Mouse (Mus musculus) lung, postnatal 0 days (tissue): ENCODE results near the gene Phactr1. TPM values are rescaled to one million over a fixed set of nuclear protein-coding genes. Genes with fewer than 3 reads are reported as not detected.

ENCODE experiments used
- ATAC-seq: fragments of 200-750 bp; cut with Nextera tagmentation; 2 replicates; pipeline ENCODE4 v1.8.0; 2017; ENCODE audit warnings: moderate library complexity
- DNase-seq: peaks from one replicate; pipeline ENCODE4 v3.0.0-alpha.2; 2016; ENCODE audit warnings: low spot score
- H3K27ac ChIP-seq: fragments of 300-500 bp; sonication (generic); 2 replicates; pipeline ENCODE4 v1.5.1; 2014; ENCODE audit warnings: antibody characterized with exemption, mild to moderate bottlenecking, low read length, mixed read lengths
- H3K27me3 ChIP-seq: fragments of 300-500 bp; sonication (generic); replicated peaks from 2 replicates; pipeline ENCODE4 v1.6.1; 2014; ENCODE audit warnings: low read length, mixed read lengths; ENCODE audit not compliant: insufficient read depth
- H3K36me3 ChIP-seq: fragments of 300-500 bp; sonication (generic); 2 replicates; pipeline ENCODE4 v1.6.1; 2014; ENCODE audit warnings: low read length, mixed read lengths; ENCODE audit not compliant: insufficient read depth
- H3K4me1 ChIP-seq: fragments of 300-500 bp; sonication (generic); 2 replicates; pipeline ENCODE4 v1.6.1; 2014; ENCODE audit warnings: antibody characterized with exemption, low read depth, low read length, mixed read lengths; ENCODE audit not compliant: insufficient read depth
- H3K4me2 ChIP-seq: fragments of 300-500 bp; sonication (generic); replicated peaks from 2 replicates; pipeline ENCODE4 v1.6.1; 2014; ENCODE audit warnings: low read depth, mild to moderate bottlenecking, low read length, moderate library complexity, mixed read lengths
- H3K4me3 ChIP-seq: fragments of 300-500 bp; sonication (generic); 2 replicates; pipeline ENCODE4 v1.5.1; 2014; ENCODE audit warnings: low read depth, low read length
- H3K9ac ChIP-seq: fragments of 300-500 bp; sonication (generic); replicated peaks from 2 replicates; pipeline ENCODE4 v1.6.1; 2014; ENCODE audit warnings: low read depth, mild to moderate bottlenecking
- H3K9me3 ChIP-seq: fragments of 300-500 bp; sonication (generic); 2 replicates; pipeline ENCODE4 v1.6.1; 2016; ENCODE audit warnings: low read length, mixed read lengths
- CTCF ChIP-seq: IDR thresholded peaks from 2 replicates; pipeline ENCODE4 v1.5.1; 2016; ENCODE audit warnings: antibody characterized with exemption, mild to moderate bottlenecking
- EP300 ChIP-seq: IDR thresholded peaks from 2 replicates; pipeline ENCODE4 v1.6.1; 2016; ENCODE audit warnings: antibody characterized with exemption, mild to moderate bottlenecking, control low read depth
- WGBS: fragments of 180-500 bp; shearing (Covaris S2); extraction: QIAGEN DNeasy Blood & Tissue Kit; methylation state at CpG from one replicate; pipeline ENCODE4 v1.1.7; 2014; 5-methylcytosine and 5-hydroxymethylcytosine counted together
- polyA plus RNA-seq: library from polyadenylated mRNA; unstranded; fragments of >200 nt; fragmentation: Nextera tagmentation; extraction: Ambion mirVana; gene quantifications from 2 replicates; pipeline ENCODE4 v1.2.1, GENCODE M21; 2015

Gene Phactr1
- polyA plus RNA-seq, 1 experiment from 2014 or later, result 31.4 TPM

DNA sequence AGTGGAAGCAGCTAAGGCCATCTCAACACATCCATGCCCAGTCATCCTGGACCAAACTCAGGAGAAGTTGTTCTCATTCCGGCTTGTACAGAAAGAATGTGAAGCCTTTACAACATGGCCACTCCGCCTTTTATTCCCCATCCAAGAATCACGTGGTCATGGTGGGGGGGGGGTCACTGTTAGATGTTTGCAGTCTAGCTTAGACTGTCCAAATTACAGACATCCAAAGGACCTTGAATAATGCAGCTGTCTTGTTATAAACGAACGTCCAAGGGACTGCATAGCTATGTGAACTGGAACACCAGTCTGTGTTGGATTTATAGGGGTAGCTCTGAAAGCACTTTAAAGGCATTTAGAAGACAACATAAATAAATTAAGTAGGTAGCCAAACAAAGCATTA is 328.0 kb downstream of the Phactr1 start:
- TF ChIP-seq CTCF (no peak), EP300 (no peak)
- peaks cover 3% of the 10 kb centered on the region; the same call in 1 of the 2 replicates for H3K4me1 ChIP-seq
- no peak overlapping the region for H3K4me3 ChIP-seq
- no peak for DNase-seq
- H3K4me2 ChIP-seq, result no peak overlapping the region
- WGBS, result 61% methylated on average over 5 of the region's 5 CpGs
- ATAC-seq, result no peak
- no peaks in the 10 kb centered on the region for H3K36me3 ChIP-seq
- no peaks in the 10 kb centered on the region for H3K9me3 ChIP-seq
- H3K27me3 ChIP-seq, result no peaks in the 10 kb centered on the region
- no peak overlapping the region for H3K9ac ChIP-seq
- no peak overlapping the region for H3K27ac ChIP-seq

DNA sequence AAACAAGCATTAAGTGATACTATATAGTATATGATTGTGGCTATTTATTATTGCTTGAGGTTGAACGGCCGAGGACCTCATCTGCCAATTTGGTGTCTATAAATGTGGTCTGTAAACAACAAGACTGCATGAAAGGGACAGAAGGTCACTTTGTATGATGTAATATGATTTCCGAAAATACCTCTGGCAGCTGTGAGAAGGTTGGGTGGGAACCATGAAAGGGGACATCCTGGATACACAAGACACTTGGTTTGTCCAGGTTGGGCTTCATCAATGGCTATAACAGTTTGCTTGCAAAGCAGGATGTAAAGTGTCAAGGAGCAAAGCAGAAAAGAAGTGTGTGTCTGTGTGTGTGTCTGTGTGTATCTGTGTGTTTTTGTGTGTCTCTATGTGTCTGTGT is 329.2 kb downstream of the Phactr1 start:
- H3K4me2 ChIP-seq, result no peak overlapping the region
- H3K27me3 ChIP-seq, result no peaks in the 10 kb centered on the region
- DNase-seq (no peak), ATAC-seq (no peak)
- no peak overlapping the region for H3K9ac ChIP-seq
- no peaks in the 10 kb centered on the region for H3K9me3 ChIP-seq
- TF ChIP-seq CTCF (no peak), EP300 (no peak)
- H3K4me3 ChIP-seq, result no peak overlapping the region
- peaks cover 3% of the 10 kb centered on the region; the same call in 1 of the 2 replicates for H3K4me1 ChIP-seq
- H3K36me3 ChIP-seq, result no peaks in the 10 kb centered on the region
- H3K27ac ChIP-seq, result no peak overlapping the region
- 54% methylated on average over 3 of the region's 3 CpGs for WGBS

DNA sequence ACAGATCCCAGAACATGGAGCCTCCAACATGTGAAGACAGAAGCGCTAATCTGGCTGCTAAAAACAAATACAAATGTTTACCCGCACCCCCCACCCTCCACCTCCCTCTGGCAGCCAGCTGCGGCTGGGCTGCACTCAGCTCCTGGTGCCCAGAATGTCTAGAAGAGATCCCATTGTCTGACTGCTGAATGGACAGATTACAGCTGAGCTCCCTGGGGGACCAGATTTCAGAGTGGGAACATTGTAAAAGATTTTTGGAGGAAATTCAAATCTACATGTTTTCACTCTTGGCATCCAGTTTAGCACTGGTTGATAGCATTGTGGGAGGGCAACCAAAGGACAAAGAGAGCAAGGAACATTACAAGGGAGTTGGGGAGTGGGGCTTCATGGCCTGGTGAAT is 331.1 kb downstream of the Phactr1 start:
- no peak overlapping the region for H3K9ac ChIP-seq
- no peak overlapping the region for H3K4me2 ChIP-seq
- peak; percentile 67 for ATAC-seq
- no peaks in the 10 kb centered on the region for H3K36me3 ChIP-seq
- H3K4me1 ChIP-seq, result no peaks in the 10 kb centered on the region
- 36% methylated on average over 3 of the region's 3 CpGs for WGBS
- no peak overlapping the region for H3K27ac ChIP-seq
- peak; percentile 65 for DNase-seq
- no peak for TF ChIP-seq EP300
- TF ChIP-seq CTCF, result no peak
- no peaks in the 10 kb centered on the region for H3K27me3 ChIP-seq
- no peak overlapping the region for H3K4me3 ChIP-seq
- no peaks in the 10 kb centered on the region for H3K9me3 ChIP-seq

DNA sequence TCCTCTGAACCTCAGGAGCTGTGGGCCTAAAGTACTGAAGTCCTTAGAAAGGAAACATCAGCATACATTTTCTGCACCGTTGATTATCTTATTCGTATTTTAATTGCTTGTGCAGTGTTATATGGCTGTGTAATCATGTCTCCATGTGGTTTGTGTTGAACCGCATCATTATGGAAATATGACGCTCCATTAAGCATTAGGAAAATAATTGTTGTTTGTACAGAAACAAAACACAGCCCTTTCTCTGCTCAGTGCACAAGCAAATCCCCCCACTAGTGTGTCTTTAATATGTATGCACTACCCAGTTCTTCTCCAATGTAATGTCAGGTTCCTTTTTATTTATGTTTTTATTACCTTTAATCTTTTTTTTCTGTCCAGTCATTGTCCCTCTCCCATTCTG is 333.6 kb downstream of the Phactr1 start:
- no peak for ATAC-seq
- no peak overlapping the region for H3K9ac ChIP-seq
- no peaks in the 10 kb centered on the region for H3K9me3 ChIP-seq
- H3K4me3 ChIP-seq, result no peak overlapping the region
- WGBS, result 87% methylated on average over 4 of the region's 4 CpGs
- H3K4me2 ChIP-seq, result no peak overlapping the region
- no peak overlapping the region for H3K27ac ChIP-seq
- no peak for DNase-seq
- H3K4me1 ChIP-seq, result no peaks in the 10 kb centered on the region
- no peaks in the 10 kb centered on the region for H3K36me3 ChIP-seq
- no peaks in the 10 kb centered on the region for H3K27me3 ChIP-seq
- TF ChIP-seq EP300 (no peak), CTCF (no peak)

DNA sequence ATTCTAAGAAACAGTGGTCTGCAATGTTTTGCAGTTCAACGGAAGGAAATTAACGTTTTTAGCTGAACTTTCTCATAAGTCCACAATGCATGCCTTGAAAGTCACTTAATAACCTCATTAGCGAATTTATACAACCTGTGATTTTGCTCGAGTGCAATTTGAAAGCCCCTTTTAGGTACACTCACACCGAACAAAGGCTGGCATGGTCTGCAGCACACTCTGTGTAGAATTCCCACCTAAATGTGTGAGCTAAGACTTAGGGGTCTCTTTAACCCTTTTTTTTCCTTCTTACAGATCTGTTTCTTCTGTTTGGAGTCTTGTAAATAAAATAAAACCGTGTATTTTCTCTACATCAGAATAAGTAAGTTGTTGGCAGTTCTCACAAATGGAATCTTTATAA is 335.3 kb downstream of the Phactr1 start:
- no peak for DNase-seq

DNA sequence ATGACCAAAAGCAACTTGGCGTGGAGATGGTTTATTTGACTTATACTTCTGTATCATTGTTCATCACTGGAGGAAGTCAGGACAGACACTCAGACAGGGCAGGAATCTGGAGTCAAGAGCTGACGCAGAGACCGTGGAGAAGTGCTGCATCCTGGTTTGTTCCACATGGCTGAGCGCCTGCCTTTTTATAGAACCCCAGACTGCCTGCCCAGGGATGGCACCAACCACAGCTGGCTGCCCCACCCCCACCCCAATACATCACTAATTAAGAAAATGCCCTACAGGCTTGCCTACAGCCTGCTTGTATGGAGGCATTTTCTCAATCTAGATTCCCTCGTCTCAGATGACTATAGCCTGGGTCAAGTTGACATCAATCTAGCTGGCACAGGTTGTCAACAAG is 338.4 kb downstream of the Phactr1 start:
- Histone ChIP-seq H3K4me3 (no peak overlapping the region), H3K27me3 (no peaks in the 10 kb centered on the region), H3K4me1 (no peaks in the 10 kb centered on the region), H3K9ac (no peak overlapping the region), H3K27ac (no peak overlapping the region), H3K4me2 (no peak overlapping the region), H3K9me3 (no peaks in the 10 kb centered on the region), H3K36me3 (no peaks in the 10 kb centered on the region)
- DNase-seq (no peak), ATAC-seq (no peak)
- TF ChIP-seq CTCF (no peak), EP300 (no peak)
- 66% methylated on average over 5 of the region's 5 CpGs for WGBS

More for the DNA sequence above, 335.3 kb downstream of the Phactr1 start:
- Histone ChIP-seq H3K9me3 (no peaks in the 10 kb centered on the region), H3K9ac (no peak overlapping the region), H3K4me3 (no peak overlapping the region), H3K4me1 (no peaks in the 10 kb centered on the region), H3K27me3 (no peaks in the 10 kb centered on the region), H3K4me2 (no peak overlapping the region), H3K36me3 (no peaks in the 10 kb centered on the region), H3K27ac (no peak overlapping the region)
- 73% methylated on average over 6 of the region's 6 CpGs for WGBS
- no peak for TF ChIP-seq EP300
- no peak for TF ChIP-seq CTCF
- no peak for ATAC-seq

DNA sequence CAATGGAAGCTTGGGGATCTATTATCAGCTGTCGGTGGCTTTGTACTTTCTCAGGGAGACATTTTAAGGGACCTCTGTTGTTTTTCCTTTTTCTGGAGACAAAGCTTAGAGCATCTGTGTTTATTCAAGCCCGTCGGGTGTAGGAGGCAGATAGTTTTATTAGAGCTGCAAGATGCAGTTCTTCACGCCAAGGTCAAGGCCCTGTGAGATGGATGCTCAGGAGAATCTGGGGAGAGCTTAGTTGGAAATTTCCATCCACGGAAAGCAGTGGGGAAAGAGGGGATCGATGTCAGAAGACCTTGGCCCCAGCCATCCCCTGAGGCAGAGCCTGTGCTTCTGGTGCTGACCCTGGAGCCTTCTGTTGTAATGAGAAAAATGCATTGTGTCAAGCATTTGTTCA is 340.6 kb downstream of the Phactr1 start:
- DNase-seq (no peak), ATAC-seq (no peak)
- no peak overlapping the region for H3K9ac ChIP-seq
- H3K4me2 ChIP-seq, result no peak overlapping the region
- 72% methylated on average over 6 of the region's 6 CpGs for WGBS
- no peaks in the 10 kb centered on the region for H3K9me3 ChIP-seq
- H3K27me3 ChIP-seq, result no peaks in the 10 kb centered on the region
- H3K4me1 ChIP-seq, result no peaks in the 10 kb centered on the region
- no peak for TF ChIP-seq CTCF
- TF ChIP-seq EP300, result no peak
- no peak overlapping the region for H3K27ac ChIP-seq
- no peak overlapping the region for H3K4me3 ChIP-seq
- no peaks in the 10 kb centered on the region for H3K36me3 ChIP-seq
